ENCODE assay signal across 8 mouse cellular contexts in the genomic region with DNA sequence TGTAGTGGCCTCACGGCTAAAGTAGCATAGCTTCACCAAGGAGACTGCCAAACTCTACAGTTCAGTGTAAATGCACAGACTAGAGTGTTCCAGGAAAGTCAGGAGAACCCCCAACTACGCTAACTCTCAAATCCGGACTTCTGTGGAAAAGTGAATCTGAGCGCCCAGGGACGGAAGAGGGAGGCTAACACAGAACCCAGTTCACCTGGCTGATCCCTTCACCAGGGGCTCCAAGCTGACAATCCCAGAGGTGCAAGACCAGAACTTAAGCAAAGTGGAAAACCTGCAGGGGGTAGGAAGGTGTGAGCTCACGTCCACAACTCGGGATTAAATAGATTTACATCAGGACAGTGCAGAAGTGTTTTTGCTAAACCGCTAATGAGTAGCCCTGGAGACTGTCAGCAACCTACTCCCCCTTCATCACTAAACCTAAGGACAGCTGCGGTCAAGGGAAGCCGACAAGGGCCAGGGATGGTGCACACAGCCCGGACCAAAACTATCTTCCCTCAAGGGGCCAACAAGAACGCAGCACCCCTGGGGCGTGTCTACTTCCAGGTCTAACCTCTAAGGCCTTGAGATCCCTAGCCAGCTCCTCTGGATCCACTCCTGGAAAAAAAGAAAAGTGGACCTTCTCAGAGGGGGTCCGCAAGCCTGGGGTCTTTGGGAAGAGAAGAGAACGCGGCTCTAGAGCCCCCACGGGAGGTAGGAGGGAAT. TPM values are rescaled to one million over a fixed set of nuclear protein-coding genes. Genes with fewer than 3 reads are reported as not detected.
DNase-seq lines count a peak whose midpoint lies in the region; ATAC-seq and TF ChIP-seq lines count a peak whose summit lies in the region.

No protein-coding gene starts in this region.

- TF ChIP-seq CTCF in heart, adult 2 months (IDR thresholded peaks at IDR 0.05), result no peak
- TF ChIP-seq CTCF in embryonic fibroblast, embryonic 13.5 days (IDR thresholded peaks at IDR 0.05; ENCODE audit: borderline replicate concordance, insufficient read depth, low read length), result no peak
- no peak for TF ChIP-seq CTCF in intestine, postnatal 0 days (IDR thresholded peaks at IDR 0.05; ENCODE audit: low read depth)

- peak in 1 of 2 experiments; percentile 51 for DNase-seq in heart, adult 2 months
- no peak for DNase-seq in heart, postnatal 14 days
- peak; percentile 42 for DNase-seq in ES-CJ7 (ENCODE audit: low read depth, low spot score)
- peak; percentile 47 for DNase-seq in naive thymus-derived CD4-positive, alpha-beta T cell, adult 2 months (ENCODE audit: low read depth)
- no peak for DNase-seq in urinary bladder, postnatal 36 days (ENCODE audit: low spot score in 2 of 2)
- no peak for DNase-seq in lung, postnatal 25 days (ENCODE audit: low spot score)

- peak overlapping the region; percentile 81 for H3K4me3 ChIP-seq in heart, adult 2 months
- H3K4me3 ChIP-seq in embryonic fibroblast, embryonic 13.5 days (ENCODE audit: insufficient read depth, low read length), result peak overlapping the region; percentile 95
- peak overlapping the region; percentile 76 for H3K4me3 ChIP-seq in intestine, postnatal 0 days (ENCODE audit: low read depth, low read length)

- H3K4me2 ChIP-seq in intestine, postnatal 0 days (replicated peaks; ENCODE audit: low read depth), result peak overlapping the region; percentile 87

- H3K9ac ChIP-seq in heart, adult 2 months (ENCODE audit: low read depth, low read length), result peak overlapping the region; percentile 98
- peak overlapping the region; percentile 93 for H3K9ac ChIP-seq in intestine, postnatal 0 days (ENCODE audit: low read depth, low read length)

- no peak for ATAC-seq in intestine, postnatal 0 days

- peak overlapping the region; percentile 94 for H3K27ac ChIP-seq in heart, adult 2 months
- peak overlapping the region; percentile 44; the same call in 1 of the 2 replicates for H3K27ac ChIP-seq in embryonic fibroblast, embryonic 13.5 days (ENCODE audit: insufficient read depth, low read length)
- H3K27ac ChIP-seq in intestine, postnatal 0 days (ENCODE audit: low read depth, low read length), result peak overlapping the region; percentile 94

- 1% methylated on average over 17 of the region's 17 CpGs for WGBS in heart, adult 2 months
- WGBS in intestine, postnatal 0 days, result 5% methylated on average over 17 of the region's 17 CpGs

- no peak for TF ChIP-seq POLR2A in heart, adult 2 months (IDR thresholded peaks at IDR 0.05; ENCODE audit: insufficient read depth, low read depth, low read length)
- TF ChIP-seq POLR2A in embryonic fibroblast, embryonic 13.5 days (IDR thresholded peaks at IDR 0.05; ENCODE audit: low read depth, low read length), result no peak

- intact Hi-C loops in heart, adult 2 months (cut with DNase I), result loop anchor here (2.0 kb wide), 1 partner anchor 31 kb away; no protein-coding TSS in a partner anchor
- intact Hi-C loops in heart, postnatal 14 days (cut with DNase I), result loop anchor here (2.0 kb wide), 1 partner anchor 29 kb away; no protein-coding TSS in a partner anchor

- TF ChIP-seq EP300 in heart, adult 2 months (IDR thresholded peaks at IDR 0.05; ENCODE audit: insufficient read depth, low read depth, low read length), result no peak

- peaks cover 7% of the 10 kb centered on the region for H3K36me3 ChIP-seq in heart, adult 2 months (ENCODE audit: control insufficient read depth, insufficient read depth, low read length)
- H3K36me3 ChIP-seq in intestine, postnatal 0 days (ENCODE audit: control insufficient read depth, insufficient read depth), result no peaks in the 10 kb centered on the region

- H3K27me3 ChIP-seq in heart, adult 2 months (ENCODE audit: control insufficient read depth, insufficient read depth, low read length), result no peaks in the 10 kb centered on the region
- H3K27me3 ChIP-seq in intestine, postnatal 0 days (replicated peaks; ENCODE audit: control insufficient read depth, insufficient read depth, low read length), result no peaks in the 10 kb centered on the region

- H3K79me2 ChIP-seq in heart, adult 2 months (replicated peaks; ENCODE audit: control insufficient read depth, insufficient read depth, low read length), result peaks cover 8% of the 10 kb centered on the region

- peaks cover 6% of the 10 kb centered on the region for H3K4me1 ChIP-seq in heart, adult 2 months (ENCODE audit: control insufficient read depth, insufficient read depth, low read length)
- no peaks in the 10 kb centered on the region; the same call in 1 of the 2 replicates for H3K4me1 ChIP-seq in embryonic fibroblast, embryonic 13.5 days (ENCODE audit: control insufficient read depth, insufficient read depth, low read length)
- H3K4me1 ChIP-seq in intestine, postnatal 0 days (replicated peaks; ENCODE audit: control insufficient read depth, insufficient read depth, low read length), result peaks cover 4% of the 10 kb centered on the region; the same call in 1 of the 2 replicates

- H3K9me3 ChIP-seq in intestine, postnatal 0 days (ENCODE audit: control insufficient read depth), result no peaks in the 10 kb centered on the region

RNA-seq across cellular contexts. Expression of a gene that starts 0.9 kb away (rescaled TPM):
- 100 to 1,000 TPM; 200 to 246 TPM for total RNA-seq in heart, adult 2 months (2021)
- polyA plus RNA-seq in heart, adult 2 months (2012; rRNA removed), result 111 and 169 TPM in 2 replicates
- 100 to 1,000 TPM; 156 to 165 TPM for total RNA-seq in heart, postnatal 14 days (2021)
- polyA plus RNA-seq in embryonic fibroblast, embryonic 13.5 days (2011; ENCODE audit: insufficient read length, low read depth, missing spikeins), result 62.0 and 75.6 TPM in 2 replicates
- polyA plus RNA-seq in intestine, postnatal 0 days (2015; fragmentation: Nextera tagmentation; extraction: Ambion mirVana), result 40.9 and 47.3 TPM in 2 replicates

RNA-seq across cellular contexts. Expression of a gene that starts 47.2 kb away (rescaled TPM):
- 10 to 100 TPM; 52.1 to 62.9 TPM for total RNA-seq in heart, adult 2 months (2021)
- polyA plus RNA-seq in heart, adult 2 months (2012; rRNA removed), result 37.6 and 41.3 TPM in 2 replicates
- 10 to 100 TPM; 43.0 to 43.6 TPM for total RNA-seq in heart, postnatal 14 days (2021)
- polyA plus RNA-seq in embryonic fibroblast, embryonic 13.5 days (2011; ENCODE audit: insufficient read length, low read depth, missing spikeins), result 12.3 and 18.2 TPM in 2 replicates
- 6.0 and 7.1 TPM in 2 replicates for polyA plus RNA-seq in intestine, postnatal 0 days (2015; fragmentation: Nextera tagmentation; extraction: Ambion mirVana)

Comparison
In these comparisons a context has a peak if more than half of its experiments do, and no peak if none do; other contexts are left out.
1. DNase-seq: peak in ES-CJ7 (single experiment) and naive thymus-derived CD4-positive, alpha-beta T cell, adult 2 months (single experiment); none in heart, postnatal 14 days (0 of 2), urinary bladder, postnatal 36 days (0 of 2) and lung, postnatal 25 days (single experiment).
2. H3K27ac ChIP-seq: peak in every context shown above with its lines; median percentile 94 in heart, adult 2 months; 94 in intestine, postnatal 0 days; 44 in embryonic fibroblast, embryonic 13.5 days.
3. Peak in every context shown above with its lines, with median percentiles within 50 percentile points of each other: H3K4me3 ChIP-seq.